Mouse (Mus musculus) myocyte (in vitro differentiated cells): ENCODE measurements around the gene Cxcl9.

ENCODE experiments used
- MAX ChIP-seq: IDR thresholded peaks from one replicate; pipeline ENCODE4 v1.6.1; 2011; ENCODE audit warnings: low read depth, mild to moderate bottlenecking, control low read depth
- MYOD1 ChIP-seq, 3 experiments: IDR thresholded peaks; one replicate each; pipeline ENCODE4 v1.6.1; 2011; ENCODE audit warnings: control low read depth in 2 of 3, low read depth in 2 of 3, mild to moderate bottlenecking in 2 of 3, moderate library complexity in 1 of 3; ENCODE audit not compliant: insufficient read length in 2 of 3, control insufficient read depth in 1 of 3
- POLR2A ChIP-seq: IDR thresholded peaks from one replicate; pipeline ENCODE4 v1.6.1; 2011; ENCODE audit warnings: low read depth, mild to moderate bottlenecking, control low read depth, moderate library complexity; ENCODE audit not compliant: insufficient read length
- POLR2AphosphoS2 ChIP-seq: IDR thresholded peaks from one replicate; pipeline ENCODE4 v1.6.1; 2011; ENCODE audit warnings: low read depth, control low read depth; ENCODE audit not compliant: insufficient read length
- USF1 ChIP-seq: IDR thresholded peaks from one replicate; pipeline ENCODE4 v1.6.1; 2011; ENCODE audit warnings: low read depth, mild to moderate bottlenecking, control low read depth, moderate library complexity

DNA sequence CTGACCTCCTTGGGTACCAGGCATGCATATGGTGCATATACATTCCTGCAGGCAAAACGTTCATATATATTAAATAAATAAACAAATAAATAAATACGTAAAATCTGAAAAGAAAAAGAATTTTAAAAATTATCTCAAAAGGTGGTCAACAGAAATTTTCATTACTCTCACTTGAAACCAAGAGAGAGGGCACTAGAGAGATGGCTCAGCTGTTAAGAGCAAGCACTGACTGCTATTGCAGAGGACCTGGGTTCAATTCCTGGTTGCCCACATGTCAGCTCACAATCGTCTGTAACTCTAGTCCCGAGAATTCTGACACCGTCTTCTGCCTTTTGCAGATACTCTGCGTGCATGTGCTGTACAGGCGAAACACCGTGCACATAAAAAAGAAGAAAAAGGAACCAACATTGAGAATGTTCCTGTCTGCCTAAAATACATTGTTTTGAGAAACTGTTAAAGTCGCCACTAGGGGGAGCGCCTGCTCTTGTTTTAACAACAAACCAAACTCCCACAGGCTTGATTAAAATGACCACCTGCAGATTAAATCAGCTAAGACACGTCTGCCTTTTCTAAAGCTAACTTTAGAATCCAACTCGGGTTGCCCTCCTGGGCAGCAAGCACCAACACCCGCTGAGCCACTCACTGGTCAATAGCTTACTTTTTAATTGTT lies 15.7 kb downstream of the Cxcl9 start:
- TF ChIP-seq USF1 (no peak), POLR2A (no peak), POLR2AphosphoS2 (no peak), MAX (no peak), MYOD1 (IDR thresholded peaks at IDR 0.05; ENCODE audit: control insufficient read depth in 1 of 3, insufficient read length in 2 of 3, low read depth in 2 of 3) (no peak)
